Mouse (Mus musculus) left cerebral cortex, postnatal 36 days (tissue): Measurements from ENCODE around the gene 1700042G07Rik. TPM values are rescaled to one million over a fixed set of nuclear protein-coding genes. Genes with fewer than 3 reads are reported as not detected.

Source experiments
- DNase-seq, 2 experiments: peaks; one replicate each; pipeline ENCODE4 v3.0.0; 2021 to 2022; ENCODE audit warnings: low spot score in 2 of 2, mixed read lengths in 1 of 2
- intact Hi-C: fragments of 180-260 bp; cut with DNase I; formaldehyde crosslinking; loops from one replicate; pipeline ENCODE4 v1.15.1; 2025
- total RNA-seq, 2 experiments: library from RNA; stranded (reverse); gene quantifications; 2 replicates each; pipeline ENCODE4 v1.2.3; 2021

The 1700042G07Rik gene
- total RNA-seq, 2 experiments from 2014 or later = not detected

DNA sequence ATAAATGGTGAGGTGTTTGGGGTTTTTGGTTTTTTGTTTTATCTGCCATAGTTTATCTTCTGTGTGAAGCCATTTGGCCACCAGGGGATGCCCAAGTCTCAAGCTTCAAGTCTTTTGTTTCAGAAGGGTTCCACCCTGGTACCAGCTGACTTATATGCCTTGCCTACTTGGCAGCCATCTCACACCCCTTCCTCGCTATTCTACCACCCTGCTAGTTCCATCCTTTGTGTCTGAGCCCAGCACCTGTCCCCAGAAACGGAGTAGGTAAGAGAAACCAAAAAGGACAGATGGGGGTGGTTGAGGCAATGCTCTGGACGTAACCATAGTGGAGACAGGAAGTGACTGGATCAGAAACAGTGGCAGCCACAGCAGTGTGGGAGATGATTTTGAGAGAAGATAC is 13.3 kb upstream of the 1700042G07Rik start:
- DNase-seq = peak; percentile 50 to 57
- intact Hi-C loops = loop anchor here (5.0 to 10.0 kb wide), 2 partner anchors 395 to 437 kb away; partner anchors contain the start of genes Ccdc17, Gpbp1l1 and Tmem69

DNA sequence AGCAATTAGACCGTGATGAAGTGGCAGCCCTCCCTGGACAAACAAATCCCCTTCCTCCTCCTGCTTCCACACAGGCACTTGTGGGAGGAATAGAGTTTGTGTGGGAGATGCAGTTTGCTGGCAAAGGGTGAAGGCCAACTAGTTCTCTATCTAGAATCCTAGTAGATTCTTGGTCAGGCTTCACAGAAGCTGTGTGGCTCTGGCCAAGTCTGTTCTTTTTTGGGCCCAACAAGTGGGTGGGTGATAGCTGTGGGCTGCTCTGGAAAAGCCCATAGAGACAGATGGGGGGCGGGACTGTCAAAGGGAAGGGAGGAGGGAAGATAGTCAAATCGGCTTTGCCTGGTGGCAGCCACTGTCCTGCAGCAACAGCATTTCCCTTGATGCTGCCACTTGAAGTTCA is 12.4 kb upstream of the 1700042G07Rik start:
- peak; percentile 81 to 88 for DNase-seq
- intact Hi-C loops = loop anchor here (5.0 to 10.0 kb wide), 2 partner anchors 394 to 437 kb away; partner anchors contain the start of genes Ccdc17, Gpbp1l1 and Tmem69

DNA sequence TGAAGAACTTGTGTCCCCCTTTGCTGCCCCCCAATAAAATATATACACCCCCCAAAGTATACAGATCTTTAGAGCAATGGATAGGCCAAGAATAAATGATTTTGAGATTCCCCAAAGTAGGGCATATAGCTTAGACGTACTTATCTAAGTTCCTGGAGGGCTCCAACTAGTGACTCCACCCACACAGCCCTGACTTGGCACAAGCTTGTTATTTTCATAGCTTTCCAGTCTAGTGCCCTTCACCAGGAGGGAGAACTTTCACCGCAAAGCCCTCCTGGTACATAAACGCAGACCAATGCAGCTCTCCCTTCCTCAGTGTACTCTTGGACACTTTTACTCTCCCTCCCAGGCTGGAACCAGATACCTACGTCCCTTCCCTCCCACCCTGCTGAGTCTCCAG is 11.0 kb upstream of the 1700042G07Rik start:
- no peak for DNase-seq
- intact Hi-C loops = loop anchor here (5.0 to 10.0 kb wide), 2 partner anchors 393 to 435 kb away; partner anchors contain the start of genes Ccdc17, Gpbp1l1 and Tmem69

DNA sequence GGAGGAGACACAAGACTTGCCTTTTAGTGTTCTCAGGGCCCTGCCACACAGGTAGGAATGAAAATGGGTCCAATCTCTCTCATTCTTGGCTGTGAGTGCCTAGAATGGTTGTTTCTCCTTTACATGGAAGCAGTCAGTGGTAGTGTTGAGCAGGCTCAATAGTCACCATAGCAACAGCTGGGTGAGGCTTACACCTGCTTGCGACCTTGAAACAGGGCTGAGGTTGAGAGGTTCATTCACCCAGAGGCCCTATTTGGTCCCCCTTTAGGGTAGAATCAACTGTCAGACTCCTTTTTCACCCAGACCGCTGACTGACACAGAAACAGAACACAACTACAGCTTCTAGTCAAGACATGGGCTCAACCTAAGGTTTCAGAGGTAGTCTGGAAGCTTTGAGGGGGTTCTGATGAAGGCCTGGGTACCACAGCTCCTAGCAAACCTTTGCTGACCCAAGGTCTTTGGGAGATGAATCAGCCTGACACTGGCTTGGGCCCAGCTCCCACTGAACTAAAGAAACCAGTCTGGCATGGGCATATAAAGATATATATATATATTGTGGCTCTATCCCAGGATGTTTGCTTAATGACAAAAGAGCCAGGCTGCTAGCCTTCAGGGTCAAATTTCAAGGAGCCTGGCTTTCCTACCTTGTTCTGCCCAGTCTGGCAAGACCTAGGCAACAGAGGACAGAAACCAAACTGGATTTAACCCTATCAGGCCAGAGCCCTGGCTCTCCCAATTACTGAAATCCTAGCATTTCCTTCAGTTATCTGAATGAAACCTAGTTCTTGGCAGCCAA is 8.2 kb upstream of the 1700042G07Rik start:
- DNase-seq = no peak
- intact Hi-C loops = loop anchor here (5.0 to 10.0 kb wide), 2 partner anchors 390 to 432 kb away; partner anchors contain the start of genes Ccdc17, Gpbp1l1 and Tmem69

DNA sequence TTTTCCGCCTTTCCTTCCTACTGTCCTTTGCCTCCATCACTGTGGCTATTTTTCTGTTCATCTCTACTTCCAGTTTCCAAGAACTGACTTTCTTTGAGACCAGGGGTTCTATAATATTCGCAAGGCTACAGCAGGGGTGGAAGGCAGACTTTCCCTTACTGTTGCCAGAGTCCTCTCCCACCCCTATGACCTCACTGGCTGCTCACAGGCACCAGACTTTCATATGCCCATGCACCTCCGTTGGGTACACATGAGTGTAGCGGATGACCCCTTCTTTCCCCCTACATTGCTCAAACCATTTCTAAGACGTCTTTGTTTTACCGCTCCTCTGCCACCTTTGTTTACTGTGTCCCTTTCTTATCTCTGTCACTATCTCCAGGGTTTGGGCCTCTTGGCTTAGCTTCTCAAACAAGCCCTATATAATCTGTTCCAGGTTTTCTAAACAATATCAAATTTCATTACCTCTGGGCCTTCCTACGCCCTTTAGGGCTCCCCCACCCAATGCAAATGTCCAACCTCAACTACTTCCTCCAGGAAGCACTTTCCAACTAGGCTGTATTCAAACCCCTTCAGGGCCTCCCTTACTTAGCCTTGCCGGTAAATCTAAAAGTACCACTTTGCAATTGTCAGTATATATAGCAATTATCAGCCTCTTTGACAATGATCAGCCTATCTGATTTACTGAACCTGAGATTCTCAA is 7.3 kb upstream of the 1700042G07Rik start:
- DNase-seq = no peak
- intact Hi-C loops = loop anchor here (10.0 kb wide), 1 partner anchor 389 kb away; the partner anchor contains the start of genes Gpbp1l1 and Tmem69

DNA sequence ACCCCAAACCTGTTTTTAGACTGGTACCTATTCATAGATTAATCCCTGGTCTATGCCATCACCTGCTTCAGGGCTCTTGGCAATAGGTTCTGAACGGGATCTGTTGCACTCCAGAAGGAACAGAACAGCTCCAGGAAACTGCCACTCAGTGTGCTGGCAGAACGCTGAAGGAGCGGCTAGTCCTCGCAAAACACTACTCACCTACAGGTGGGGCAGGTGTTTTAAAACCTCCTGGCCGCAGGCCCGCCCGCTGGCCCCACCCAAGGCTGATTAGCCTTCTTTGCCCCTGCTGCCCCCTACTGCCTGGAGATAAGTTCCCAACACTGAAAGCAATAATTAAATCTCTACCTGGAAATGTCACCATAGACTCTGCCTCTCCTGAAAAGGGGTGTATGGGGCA is 5.8 kb upstream of the 1700042G07Rik start, which contains the start of gene Tspan1:
Tspan1 (minus strand) TSS at position 198 of the 400 bp plus-strand sequence.
- intact Hi-C loops = loop anchor here (10.0 kb wide), 1 partner anchor 387 kb away; the partner anchor contains the start of genes Gpbp1l1 and Tmem69
- DNase-seq = no peak

DNA sequence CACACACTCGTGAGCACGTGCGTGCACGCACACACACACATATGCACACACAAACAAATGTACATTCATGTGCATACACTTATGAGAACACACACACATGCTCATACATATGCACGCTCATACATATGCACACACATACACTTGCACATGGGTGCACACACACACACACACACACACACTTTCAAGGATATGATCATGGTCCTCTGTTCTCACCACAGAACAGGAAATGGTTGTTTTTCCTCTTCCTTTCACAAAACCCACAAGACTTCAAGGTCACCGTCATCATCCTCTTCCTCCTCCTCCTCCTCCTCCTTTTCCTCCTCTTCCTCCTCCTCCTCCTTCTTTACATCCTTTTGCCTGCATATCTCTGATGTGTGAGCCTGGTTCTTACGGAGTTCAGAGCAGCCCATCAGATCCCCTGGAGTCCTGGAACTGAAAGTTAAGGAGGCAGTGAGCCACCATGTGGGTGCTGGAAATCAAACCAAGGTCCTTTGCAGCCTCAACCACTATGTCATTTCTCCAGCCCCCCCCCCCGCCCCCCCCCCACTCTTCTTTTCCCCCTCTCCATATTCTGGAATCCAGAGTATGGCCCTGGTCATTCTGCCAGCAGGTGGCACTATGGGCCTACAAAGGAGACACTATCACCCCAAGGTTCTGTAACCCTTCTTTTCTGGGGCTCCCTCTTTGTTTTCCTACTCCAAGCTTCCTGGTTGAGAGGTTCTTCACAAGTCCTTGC is 4.4 kb upstream of the 1700042G07Rik start:
- intact Hi-C loops = loop anchor here (2.0 to 10.0 kb wide), 2 partner anchors 114 to 386 kb away; partner anchors contain the start of genes Gpbp1l1 and Tmem69
- DNase-seq = peak; percentile 64 to 69

DNA sequence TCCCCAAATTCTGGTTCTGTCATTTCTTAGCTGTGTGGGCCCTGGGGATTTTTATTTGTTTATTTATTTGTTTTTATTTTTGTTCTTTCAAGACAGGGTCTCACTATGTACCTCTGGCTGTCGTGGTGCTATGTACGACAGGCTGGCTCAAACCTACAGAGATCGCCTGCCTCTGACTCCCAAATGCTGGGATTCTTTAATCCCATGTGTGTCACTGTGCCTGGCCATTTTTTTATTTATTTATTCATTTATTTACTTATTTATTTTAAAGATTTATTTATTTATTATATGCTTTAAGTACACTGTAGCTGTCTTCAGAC is 3.9 kb upstream of the 1700042G07Rik start:
- intact Hi-C loops = loop anchor here (2.0 to 10.0 kb wide), 2 partner anchors 113 to 385 kb away; partner anchors contain the start of genes Gpbp1l1 and Tmem69
- no peak for DNase-seq

DNA sequence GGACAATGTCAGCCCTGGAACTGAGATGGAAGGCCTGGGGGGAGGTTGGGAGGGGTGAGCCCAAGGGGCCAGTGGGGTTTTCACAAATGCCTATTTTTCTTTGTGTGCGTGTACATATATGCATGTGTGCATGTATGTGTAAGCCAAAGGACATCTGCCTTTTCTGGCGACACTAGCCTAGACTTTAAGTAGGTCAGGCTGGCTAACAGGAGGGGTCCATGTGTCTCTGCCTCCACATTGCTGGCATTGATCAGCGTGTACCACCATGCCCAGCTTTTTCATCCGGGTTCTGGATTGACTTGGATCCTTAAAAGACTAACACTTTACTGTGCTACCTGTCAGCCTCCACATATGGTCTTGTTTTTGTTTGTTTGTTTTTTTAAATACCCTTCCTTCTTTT is 580 bp downstream of the 1700042G07Rik start:
- intact Hi-C loops = no loop called here
- DNase-seq = no peak

DNA sequence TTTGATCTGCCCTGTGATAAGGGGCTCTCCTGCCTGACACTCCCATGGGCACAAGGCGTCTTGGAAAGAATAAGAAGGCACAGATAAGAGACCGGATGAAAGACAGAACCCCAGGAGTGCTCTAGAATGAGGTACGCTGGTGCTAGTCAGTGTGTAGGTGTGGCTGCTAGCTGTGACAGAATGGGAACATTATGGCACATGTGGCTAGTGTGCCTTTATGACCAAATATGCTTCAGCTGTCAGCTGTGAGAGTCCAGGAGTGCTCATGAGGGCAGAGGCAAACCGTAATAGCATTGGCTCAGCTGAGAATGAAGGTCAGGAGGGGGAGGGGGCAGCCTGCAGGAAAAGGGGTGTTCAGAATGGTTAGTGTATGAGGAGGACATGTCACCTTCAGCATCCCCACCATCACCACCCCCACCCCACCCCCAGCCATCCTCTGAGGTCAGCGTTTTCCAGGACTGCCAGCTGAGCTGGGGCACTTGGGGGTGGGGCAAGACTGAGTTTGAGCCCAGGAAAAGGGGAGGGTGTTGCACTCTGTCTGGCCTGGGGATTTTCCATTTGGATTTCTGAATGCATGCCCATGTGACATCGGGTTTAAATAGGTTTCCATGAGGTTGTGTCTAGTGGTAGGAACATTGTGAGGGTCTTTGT is 1.4 kb downstream of the 1700042G07Rik start:
- intact Hi-C loops = no loop called here
- DNase-seq = no peak

DNA sequence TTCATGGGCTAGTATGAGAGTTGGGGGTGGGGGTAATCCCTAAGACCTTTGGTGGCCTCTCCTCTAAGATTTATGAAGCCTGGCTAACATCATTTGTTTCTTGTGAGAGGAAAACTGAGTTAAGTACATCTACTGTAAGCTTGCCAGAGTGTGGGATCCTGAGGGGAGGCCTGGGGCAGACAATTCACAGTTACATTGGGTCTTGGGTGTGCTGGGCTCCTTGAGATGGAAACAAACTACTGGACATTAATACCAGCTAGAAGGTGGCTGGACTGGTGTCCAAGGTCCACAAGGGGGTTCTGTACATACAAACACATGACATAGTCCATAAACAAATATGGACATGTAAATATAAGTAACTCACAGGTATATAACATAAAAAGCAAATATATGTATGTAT is 2.0 kb downstream of the 1700042G07Rik start:
- no peak for DNase-seq
- intact Hi-C loops = no loop called here

DNA sequence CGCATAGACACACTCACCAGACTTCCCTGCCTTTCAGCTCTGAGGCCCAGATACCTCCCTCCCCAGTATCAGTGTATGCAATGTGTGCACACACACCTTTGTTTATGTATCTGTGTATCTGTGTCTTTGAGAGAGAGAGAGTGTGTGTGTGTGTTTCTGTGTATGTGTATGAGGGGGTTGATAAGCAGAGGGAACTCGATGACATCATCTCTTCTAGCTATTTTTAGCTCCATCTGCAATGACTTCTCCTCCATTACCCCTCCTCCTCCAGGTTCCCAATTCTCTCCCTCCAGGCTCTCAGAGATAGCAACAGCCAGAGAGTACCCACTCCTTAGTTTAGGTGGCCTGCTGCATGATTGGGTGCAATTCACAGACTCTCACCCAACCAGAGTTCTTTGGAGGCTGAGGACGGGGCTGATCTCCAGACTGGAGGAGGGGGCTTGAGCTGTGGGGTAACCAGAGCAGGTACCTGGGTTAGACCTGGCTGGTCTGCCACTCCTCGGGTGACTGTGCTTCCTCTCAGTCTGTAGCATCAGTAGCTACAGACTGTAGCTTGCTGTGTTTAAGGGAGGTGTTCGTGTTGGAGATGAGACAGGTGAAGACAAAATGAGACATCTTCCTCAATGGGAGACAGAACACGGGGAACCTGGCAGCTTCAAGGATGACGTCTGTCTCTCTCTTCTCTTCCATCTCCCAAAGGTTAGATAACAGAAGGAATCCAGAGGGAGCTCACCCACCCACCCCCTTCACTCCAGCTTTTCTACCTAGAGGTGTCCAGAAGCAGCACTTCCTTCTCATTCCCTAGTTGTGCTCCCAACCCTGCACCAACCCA is 2.8 kb downstream of the 1700042G07Rik start:
- intact Hi-C loops = loop anchor here (1.0 kb wide), 1 partner anchor 45 kb away; the partner anchor contains the start of gene Pik3r3
- peak; percentile 72 to 73 for DNase-seq

DNA sequence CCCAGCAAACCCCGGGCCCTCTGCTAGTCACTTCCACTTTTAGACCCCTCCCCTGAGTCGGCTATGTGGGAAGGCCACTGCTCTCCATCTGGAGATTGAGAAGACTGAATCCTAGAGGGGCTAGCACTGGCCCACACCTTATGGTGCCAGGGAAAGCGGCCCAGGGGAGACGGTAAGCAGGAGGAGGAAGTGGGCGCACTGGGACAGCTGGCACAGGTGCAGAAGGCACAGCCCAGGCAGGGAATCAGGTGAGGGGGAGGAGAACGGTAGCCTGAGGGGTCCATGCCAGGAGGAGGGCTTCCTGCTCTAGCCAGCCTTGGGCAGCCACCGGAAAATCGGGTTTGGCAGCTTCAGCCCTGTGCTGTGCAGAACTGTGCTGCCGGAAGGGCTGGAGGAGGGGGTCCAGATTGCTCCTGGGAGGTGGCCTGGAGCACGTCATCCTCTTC is 3.4 kb downstream of the 1700042G07Rik start:
- DNase-seq = peak; percentile 71 to 86
- intact Hi-C loops = loop anchor here (1.0 kb wide), 1 partner anchor 45 kb away; the partner anchor contains the start of gene Pik3r3

DNA sequence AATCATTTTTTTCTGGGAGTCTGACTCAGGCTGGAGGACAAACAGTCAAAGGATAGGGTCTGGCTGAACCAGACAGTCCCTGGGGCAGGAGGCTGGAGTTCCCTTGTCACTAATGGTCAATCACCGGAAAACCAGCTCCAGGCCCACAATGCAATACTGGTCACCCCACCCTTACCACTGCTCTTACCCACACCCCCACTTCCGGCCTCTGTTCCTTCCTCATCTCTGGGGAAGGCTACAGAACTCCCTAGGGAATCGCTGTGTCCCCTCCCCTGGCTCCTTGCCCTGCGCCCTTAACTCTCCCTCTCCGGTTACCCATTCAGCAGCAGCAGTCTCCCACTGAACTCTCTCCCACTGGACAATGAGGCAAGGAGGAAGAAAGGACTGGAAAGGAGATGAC is 4.0 kb downstream of the 1700042G07Rik start:
- intact Hi-C loops = no loop called here
- DNase-seq = no peak

DNA sequence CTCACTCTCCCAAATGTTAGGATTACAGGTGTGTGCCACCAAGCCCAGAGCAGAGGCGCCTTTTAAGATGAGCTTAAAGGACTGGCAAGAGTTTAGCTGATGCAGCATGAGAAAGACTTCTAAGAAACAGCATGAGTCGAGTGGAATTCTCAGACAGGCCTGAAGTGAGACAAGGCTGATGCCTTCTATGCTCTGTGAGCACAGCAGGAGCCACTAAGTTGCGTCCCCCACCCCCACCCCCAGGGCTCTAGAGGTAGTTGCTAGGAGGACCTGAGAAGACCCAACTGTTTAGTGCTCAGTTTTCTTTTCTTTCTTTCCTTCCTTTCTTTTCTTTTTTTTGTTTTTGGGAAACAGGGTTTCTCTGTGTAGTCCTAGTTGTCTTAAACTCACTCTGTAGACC is 8.9 kb downstream of the 1700042G07Rik start:
- intact Hi-C loops = no loop called here

DNA sequence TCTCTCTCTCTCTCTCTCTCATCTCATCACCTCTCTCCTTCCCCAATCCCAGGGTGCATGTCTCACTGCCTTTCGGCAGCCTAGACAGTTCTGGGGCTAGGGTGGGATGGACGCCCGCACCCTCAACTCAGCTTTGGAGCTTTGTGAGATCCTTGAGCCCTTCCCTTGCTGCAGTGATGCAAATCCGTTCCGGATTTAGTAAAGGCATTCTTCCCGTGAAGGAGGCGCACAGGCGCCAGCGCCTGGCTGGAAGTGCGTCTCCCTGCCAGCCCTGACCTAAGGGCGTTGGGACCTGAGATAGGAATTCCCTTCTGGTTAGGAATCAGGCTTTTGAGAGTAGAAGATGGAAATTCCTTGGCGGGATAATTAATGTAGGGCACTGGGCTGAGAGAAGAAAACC is 9.6 kb downstream of the 1700042G07Rik start:
- intact Hi-C loops = no loop called here
- DNase-seq = peak in 1 of 2 experiments; percentile 52

More for the DNA sequence above, 8.9 kb downstream of the 1700042G07Rik start:
- no peak for DNase-seq

DNA sequence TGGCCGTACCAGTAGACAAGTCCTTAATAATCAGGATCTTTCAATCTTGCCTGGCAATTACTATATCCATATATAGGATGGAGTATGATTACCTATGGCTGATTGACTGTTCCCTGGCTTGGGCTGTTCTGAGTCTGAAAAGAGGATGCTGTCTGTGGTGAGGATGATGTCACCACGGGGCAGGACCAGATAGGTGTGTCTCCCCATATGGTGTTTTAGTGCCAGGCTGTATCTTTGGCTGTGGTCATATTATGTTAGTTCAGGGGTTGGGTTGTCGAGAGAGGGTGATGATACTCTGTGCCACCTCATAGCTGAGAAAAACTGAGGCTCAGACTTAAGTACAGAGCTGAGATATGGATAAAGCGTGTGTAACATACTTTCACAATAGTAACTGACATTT is 11.9 kb downstream of the 1700042G07Rik start:
- intact Hi-C loops = no loop called here
- DNase-seq = no peak

DNA sequence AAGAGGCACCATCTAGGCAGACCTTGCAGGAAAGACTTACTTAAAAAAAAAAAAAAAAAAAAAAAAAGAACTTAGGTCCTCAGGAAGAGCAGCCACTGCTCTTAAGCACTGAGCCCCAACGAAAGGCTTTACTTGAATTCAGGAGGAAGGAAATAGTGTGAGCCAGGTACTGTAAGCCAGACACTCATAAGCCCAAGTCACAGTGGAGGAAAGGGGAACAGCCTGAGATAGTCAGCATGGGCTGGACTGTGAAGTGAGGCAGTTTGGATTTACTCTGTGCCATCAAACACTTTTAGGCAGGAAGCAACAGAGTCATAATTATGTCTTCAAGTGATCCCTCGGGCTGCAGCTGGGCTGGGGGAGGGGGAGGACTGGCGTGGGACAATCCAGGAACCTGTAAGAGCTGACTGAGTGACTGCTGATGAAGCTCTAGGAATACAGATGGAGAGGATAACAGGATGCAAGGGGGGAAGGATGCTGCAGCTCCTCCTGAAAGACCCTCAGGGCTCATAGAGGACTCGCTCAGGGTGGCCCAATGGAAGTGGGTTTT is 19.2 kb downstream of the 1700042G07Rik start:
- DNase-seq = no peak
- intact Hi-C loops = no loop called here
